Mouse (Mus musculus) natural killer cell, adult 2 months (primary cell): ENCODE measurements around the gene Gm8159.
"Not testable (repeated sequence)": the region's sequence is repeated elsewhere in the genome, so short reads cannot be mapped to it uniquely, and the experiment has no call there.

Experiments
- DNase-seq, 2 experiments: peaks; one replicate each; pipeline ENCODE4 v3.0.0; 2022; ENCODE audit warnings: low spot score in 2 of 2

Gm8159 gene

GRCm38 (mm10) chr14:4632052-4632451, at the start of gene Gm8159:
Gene Gm8159 (plus strand): TSS chr14:4632352.
- DNase-seq, result not testable (repeated sequence)

GRCm38 (mm10) chr14:4649309-4649708, 17.2 kb downstream of the Gm8159 start:
- DNase-seq, result not testable (repeated sequence)

GRCm38 (mm10) chr14:4650324-4650723, 18.2 kb downstream of the Gm8159 start:
- not testable (repeated sequence) for DNase-seq

- not testable (repeated sequence) for DNase-seq
Observed at GRCm38 (mm10) chr14:4663892-4664291, 31.7 kb downstream of the Gm8159 start, which contains the start of gene Gm3239. Gene Gm3239 (plus strand): TSS chr14:4664192.
